Mouse (Mus musculus): Measurements from ENCODE around the gene Myo9b. TPM values are rescaled to one million over a fixed set of nuclear protein-coding genes. Genes with fewer than 3 reads are reported as not detected.
A peak's percentile ranks its signal among the peaks of the same experiment; 100 is the strongest.

The Myo9b gene
- polyA plus RNA-seq, 1 experiment = 17.7 TPM

DNA sequence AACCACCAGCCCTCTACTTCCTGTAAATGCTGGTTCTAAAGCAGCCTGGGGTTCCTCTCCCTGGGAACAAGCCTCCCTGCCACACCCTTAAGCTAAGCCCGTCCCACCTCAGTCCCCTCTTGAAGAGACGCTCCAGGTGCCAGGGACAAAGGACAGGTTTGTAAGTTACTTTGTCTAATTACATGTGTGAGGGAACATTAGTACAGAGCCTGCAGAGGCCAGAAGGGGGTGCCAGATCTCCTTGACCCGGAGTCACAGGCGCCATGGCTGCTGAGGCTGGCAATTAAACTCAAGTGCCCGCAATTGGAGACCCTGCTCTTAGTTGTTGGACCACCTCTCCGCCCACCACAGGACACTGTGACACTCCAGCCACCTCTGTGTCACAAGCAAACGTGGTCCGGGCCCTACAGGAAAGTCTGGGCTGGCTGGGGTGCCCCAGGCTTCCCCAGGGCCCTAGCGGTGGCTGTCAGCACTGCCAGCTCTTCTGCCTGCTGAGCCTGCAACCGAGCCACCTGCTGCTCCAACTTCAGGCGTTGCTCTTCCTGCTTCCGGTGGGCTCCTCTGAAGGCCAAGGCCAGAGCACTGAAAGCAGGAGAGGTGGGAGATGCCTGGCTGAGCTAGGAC, 112.8 kb downstream of the Myo9b start:
- no peak for DNase-seq (ENCODE audit: low read depth)

- no peak for DNase-seq (ENCODE audit: low read depth)
Measured at GRCm38 (mm10) chr8:71388267-71388666, 115.8 kb downstream of the Myo9b start.

DNA sequence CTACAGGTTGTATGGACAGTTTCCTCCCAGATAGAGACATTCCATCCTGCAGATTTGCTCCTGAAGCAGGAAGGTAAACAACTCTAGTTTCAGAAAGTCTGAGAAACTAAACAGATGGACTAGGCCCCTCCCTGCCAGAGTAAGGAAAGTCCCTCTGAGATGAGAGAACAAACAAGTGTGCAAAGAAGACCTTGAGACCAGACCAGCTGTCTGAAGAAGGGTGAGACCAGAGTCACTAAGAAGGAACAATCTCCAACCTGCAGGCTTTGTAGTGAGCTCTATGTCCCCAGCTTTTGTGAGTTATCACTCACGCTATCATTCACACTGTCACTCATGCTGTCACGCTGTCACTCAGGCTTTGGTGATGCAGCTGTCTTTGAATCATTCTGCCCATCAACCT, 119.2 kb downstream of the Myo9b start:
- no peak for DNase-seq (ENCODE audit: low read depth)

DNA sequence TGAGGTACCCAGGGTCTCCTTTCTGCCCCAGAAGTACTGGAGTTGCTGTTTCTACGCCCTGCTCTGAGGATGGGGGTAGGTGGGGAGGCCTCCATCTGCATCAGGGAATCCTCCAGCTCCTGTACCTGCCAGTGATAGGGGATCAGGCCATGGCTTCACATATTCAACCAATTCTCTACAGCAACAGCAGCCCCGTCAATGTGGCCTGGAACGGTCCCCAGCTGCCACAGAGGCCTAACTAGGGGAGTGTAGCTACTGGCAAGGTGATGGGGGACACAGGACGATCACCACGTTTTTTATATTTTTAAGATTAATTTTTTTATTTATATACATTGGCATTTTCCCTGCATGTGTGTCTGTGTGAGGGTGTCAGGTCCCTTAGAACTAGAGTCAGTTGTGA, 119.9 kb downstream of the Myo9b start:
- DNase-seq (ENCODE audit: low read depth) = no peak

- no peak for DNase-seq (ENCODE audit: low read depth)
Measured at GRCm38 (mm10) chr8:71392871-71393270, 120.4 kb downstream of the Myo9b start.

DNA sequence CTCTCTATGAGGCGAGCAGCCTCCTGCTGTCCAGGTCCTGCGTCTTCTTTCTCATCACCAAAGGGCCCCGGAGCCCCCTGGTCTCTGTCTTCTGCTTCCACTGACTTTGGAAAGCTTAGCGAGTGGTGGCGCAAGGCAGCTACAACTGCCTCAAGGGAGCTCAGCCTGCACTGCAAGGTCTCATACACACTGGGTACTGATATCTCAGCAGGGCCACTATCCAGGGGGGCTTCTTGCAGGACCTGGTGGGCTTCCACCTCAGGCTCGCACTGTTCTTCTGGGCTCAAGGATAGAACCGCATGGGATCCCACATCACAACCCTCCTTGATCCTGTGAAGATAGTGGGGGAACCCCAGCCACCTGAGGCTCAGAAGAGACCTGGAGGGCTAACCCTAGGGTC, 122.0 kb downstream of the Myo9b start:
- no peak for DNase-seq (ENCODE audit: low read depth)

DNA sequence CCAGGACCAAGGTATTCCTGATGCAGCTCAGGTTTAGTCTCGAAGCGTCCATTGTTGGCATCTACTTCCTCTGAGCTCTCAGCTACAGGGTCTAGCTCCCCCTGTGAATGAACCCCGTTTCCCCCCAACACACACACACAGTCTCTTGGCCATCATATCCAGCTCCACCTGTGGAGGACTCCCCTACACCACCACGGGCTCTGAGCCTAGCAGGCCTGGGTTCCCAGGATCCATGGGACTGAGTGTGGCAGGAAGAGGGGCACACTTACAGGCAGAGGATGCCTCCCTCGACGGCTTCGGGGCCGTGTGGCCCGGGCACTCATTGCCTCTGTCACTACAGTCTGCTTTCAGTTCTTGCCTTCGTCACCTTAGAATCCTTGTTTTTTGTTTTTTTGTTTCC, 122.6 kb downstream of the Myo9b start:
- no peak for DNase-seq (ENCODE audit: low read depth)

- DNase-seq (ENCODE audit: low read depth) = no peak
Measured at GRCm38 (mm10) chr8:71395629-71396028, 123.1 kb downstream of the Myo9b start, which contains the start of gene Ushbp1. Gene Ushbp1, minus strand, starts transcription at chr8:71395802.

GRCm38 (mm10) chr8:71396639-71397305, 124.3 kb downstream of the Myo9b start, which contains the start of gene Babam1:
Gene Babam1, plus strand, starts transcription at chr8:71396861.
- DNase-seq (ENCODE audit: low read depth) = peak; percentile 81

DNA sequence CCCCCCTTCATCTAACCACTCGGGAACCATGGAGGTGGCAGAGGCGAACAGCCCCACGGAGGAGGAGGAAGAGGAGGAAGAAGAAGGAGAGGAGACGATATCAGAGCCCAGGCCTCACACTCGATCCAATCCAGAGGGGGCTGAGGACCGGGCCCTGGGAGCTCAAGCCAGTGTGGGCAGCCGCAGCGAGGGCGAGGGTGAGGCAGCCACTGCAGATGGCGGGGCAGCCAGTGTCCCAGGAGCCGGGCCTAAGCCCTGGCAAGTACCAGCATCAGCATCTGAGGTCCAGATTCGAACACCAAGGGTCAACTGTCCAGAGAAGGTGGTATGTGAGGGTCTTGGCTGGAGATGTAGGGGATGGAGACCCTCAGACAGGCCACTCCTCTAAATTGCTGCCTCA, 125.2 kb downstream of the Myo9b start:
- DNase-seq (ENCODE audit: low read depth) = no peak

DNA sequence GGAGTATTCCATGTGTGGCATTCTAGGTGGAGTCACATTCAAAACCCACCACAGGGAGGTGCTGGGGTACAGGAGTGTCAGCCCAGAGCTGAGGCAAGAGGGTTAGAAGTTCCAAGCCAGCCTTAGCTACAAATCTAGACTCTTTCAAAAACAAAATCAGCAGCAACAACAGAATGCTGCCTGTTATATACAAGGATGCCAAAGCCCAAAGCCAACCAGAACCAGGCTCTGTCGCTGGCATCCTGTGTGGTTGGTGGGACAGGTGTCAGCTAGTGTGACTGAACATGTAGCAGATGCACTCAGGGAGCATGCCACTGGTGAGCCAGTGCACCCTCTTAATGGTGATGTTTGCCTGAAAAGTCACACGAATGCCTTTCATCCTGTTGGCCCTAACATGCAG, 128.3 kb downstream of the Myo9b start:
- no peak for DNase-seq (ENCODE audit: low read depth)

GRCm38 (mm10) chr8:71401454-71401853, 128.9 kb downstream of the Myo9b start:
- DNase-seq (ENCODE audit: low read depth) = no peak

DNA sequence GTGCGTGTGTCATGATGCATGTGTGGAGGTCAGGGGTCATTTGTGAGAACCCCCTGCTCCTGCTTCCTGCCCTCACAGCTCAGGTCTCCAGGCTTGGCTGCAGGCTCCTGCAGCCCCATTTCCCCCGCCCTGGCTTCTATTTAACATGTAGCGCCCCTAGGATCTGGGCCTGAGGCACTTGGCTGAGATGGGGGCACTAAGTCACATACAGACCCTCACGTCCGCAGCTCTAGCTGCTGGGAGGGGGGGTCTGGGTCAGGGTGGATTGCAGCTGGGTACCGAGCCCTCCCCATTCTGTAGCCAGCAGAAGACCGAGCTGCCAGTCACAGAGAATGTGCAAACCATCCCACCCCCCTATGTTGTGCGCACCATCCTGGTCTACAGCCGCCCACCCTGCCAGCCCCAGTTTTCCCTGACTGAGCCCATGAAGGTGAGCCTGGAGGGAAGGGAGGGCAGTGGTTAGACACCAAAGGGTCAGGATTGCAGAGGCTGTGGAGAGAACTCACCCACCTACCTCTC, 130.0 kb downstream of the Myo9b start:
- DNase-seq (ENCODE audit: low read depth) = no peak

GRCm38 (mm10) chr8:71403107-71403885, 130.8 kb downstream of the Myo9b start:
- no peak for DNase-seq (ENCODE audit: low read depth)

- DNase-seq (ENCODE audit: low read depth) = no peak
Measured at GRCm38 (mm10) chr8:71404011-71404410, 131.5 kb downstream of the Myo9b start.

GRCm38 (mm10) chr8:71404951-71405351, 132.4 kb downstream of the Myo9b start:
- no peak for DNase-seq (ENCODE audit: low read depth)

- no peak for DNase-seq (ENCODE audit: low read depth)
Measured at GRCm38 (mm10) chr8:71405401-71406098, 133.0 kb downstream of the Myo9b start, which contains the start of gene Ankle1. Gene Ankle1, plus strand, starts transcription at chr8:71406010.

- no peak for DNase-seq (ENCODE audit: low read depth)
Measured at GRCm38 (mm10) chr8:71406099-71407015, 133.8 kb downstream of the Myo9b start.

GRCm38 (mm10) chr8:71407441-71407840, 134.9 kb downstream of the Myo9b start:
- no peak for DNase-seq (ENCODE audit: low read depth)

- DNase-seq (ENCODE audit: low read depth) = no peak
Measured at GRCm38 (mm10) chr8:71408231-71408630, 135.7 kb downstream of the Myo9b start.

Data from gonadal fat pad, adult 2 months (tissue).